Mouse (Mus musculus): ENCODE measurements at regions not wholly inside any gene's neighbourhood (a gene's known extent, or its start where the extent isn't known, plus 50 kb on each side); places are given as distances from the start of the nearest gene placed in this dataset.

DNA sequence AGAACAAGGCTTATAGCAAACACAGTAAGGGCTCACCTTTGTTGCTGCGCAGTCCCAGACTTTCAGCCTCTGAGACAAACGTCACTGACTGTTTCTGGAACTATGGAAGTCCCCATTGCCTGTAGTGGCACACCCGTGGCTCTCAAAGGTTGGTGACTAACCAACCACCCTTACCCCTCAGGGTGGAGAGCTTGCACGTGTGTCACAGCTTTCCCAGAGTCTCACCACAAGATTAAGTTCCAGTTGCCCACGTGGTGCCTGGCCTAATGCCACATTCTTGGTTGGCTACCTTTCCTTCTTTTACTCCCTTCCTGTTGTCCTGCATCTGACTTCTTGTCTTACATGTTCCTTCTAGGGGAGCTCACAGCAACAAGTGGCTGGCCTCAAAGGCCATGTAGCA is 151.6 kb upstream of the G2e3 start:
- no peak for TF ChIP-seq POLR2A (IDR thresholded peaks at IDR 0.05; ENCODE audit: borderline replicate concordance, extremely low read depth, insufficient read depth, insufficient read length, poor library complexity, severe bottlenecking)
- TF ChIP-seq CTCF (IDR thresholded peaks at IDR 0.05; ENCODE audit: borderline replicate concordance, extremely low read depth, insufficient read depth, insufficient read length): no peak

Measured in brain, embryonic 14.5 days (tissue).